Mouse (Mus musculus): ENCODE results near the gene AU021092. TPM values are rescaled to one million over a fixed set of nuclear protein-coding genes. Genes with fewer than 3 reads are reported as not detected.

AU021092 gene
- polyA plus RNA-seq (2015; fragmentation: Nextera tagmentation; extraction: Ambion mirVana) = 4.1 and 4.9 TPM in 2 replicates

DNA sequence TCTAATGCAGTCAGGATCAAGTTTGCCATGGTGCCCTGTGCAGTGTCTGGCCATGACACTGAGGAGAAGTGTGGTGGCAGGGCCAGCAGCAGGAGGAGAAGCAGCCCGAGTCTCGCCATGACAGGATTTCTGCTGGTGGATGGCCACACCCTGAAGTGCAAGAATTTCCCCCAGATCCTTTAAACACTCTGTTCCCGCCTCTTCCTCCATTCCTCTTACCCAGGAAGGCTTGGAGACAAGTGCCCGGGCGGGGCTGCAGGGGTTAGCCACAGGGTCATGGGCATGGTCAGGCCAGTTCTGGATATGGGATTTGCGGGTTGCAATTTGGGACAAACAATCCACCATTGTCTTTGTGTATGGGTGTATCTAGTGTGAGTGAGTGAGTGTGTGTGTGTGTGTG lies at the start of gene AU021092:
AU021092 (minus strand) TSS at position 160 of the 400 bp plus-strand sequence.
- Histone ChIP-seq H3K27me3 (replicated peaks) (peaks cover 2% of the 10 kb centered on the region; the same call in 1 of the 2 replicates), H3K4me2 (replicated peaks) (no peak within 1 kb of the TSS), H3K4me1 (replicated peaks) (no peaks in the 10 kb centered on the region), H3K4me3 (replicated peaks) (no peak within 1 kb of the TSS), H3K9ac (no peak within 1 kb of the TSS), H3K36me3 (no peaks in the 10 kb centered on the region), H3K9me3 (no peaks in the 10 kb centered on the region), H3K27ac (no peak within 1 kb of the TSS)
- ATAC-seq = no peak
- WGBS = 57% methylated on average over 6 of the region's 6 CpGs

DNA sequence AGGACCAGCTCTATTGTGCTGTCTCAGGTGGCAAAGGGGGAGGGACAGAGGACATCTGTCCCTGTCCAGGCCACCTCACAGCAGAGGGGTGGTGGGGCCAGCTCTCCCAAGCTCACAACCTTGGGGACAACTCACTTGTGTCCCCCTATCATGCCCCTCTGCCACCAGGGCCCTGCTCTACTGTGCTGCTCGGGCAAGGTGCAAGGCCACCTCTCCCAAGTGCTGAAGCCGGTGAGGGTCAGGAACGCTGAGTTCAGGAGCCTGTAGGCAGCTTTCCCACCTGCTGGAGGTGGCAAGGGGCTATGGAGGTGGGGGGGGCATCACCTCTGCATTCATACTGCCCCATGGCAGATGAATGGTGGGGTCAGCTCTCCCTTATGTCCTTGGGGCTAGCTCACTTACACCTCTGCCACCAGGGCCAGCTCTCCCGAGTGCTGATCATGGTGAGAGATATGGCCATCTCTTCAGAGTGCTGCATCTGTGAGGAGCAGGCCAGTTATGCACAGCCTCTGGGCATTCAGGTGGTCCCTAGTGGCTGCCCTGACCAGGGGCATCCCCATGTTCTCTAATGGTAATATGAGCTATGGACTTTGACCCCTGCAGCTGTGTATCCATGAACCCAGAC lies 49.4 kb upstream of the AU021092 start:
- ATAC-seq = no peak
- 77% methylated on average over 4 of the region's 4 CpGs for WGBS

DNA sequence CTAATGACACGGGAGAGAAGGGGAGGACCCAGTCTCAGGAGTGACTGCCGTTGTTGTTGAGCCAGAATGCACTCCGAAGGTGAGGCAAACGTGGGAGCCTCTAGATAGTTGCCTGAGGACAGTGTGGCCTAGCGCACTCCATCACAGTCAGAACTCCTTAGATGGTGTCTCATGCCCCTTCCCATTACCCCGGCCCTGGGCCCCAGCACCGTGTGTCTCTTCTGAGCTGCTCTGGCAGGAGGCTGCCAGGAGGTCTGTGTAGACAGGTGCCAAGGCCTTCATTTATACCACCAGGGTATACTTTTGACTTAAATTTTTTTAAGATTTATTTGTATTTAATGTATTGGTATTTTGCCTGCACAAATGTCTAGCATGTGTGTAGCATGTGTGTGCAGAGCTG lies 41.8 kb upstream of the AU021092 start:
- no peak overlapping the region for H3K9ac ChIP-seq
- H3K27me3 ChIP-seq (replicated peaks) = no peaks in the 10 kb centered on the region
- no peak overlapping the region for H3K4me2 ChIP-seq (replicated peaks)
- no peaks in the 10 kb centered on the region for H3K36me3 ChIP-seq
- H3K27ac ChIP-seq = no peak overlapping the region
- whole genome bisulfite sequencing = 80% methylated on average over 7 of the region's 7 CpGs
- no peak for ATAC-seq
- no peaks in the 10 kb centered on the region for H3K9me3 ChIP-seq
- H3K4me3 ChIP-seq (replicated peaks) = no peak overlapping the region
- H3K4me1 ChIP-seq (replicated peaks) = no peaks in the 10 kb centered on the region

More for the DNA sequence above, 49.4 kb upstream of the AU021092 start:
- no peak overlapping the region for H3K27ac ChIP-seq
- H3K27me3 ChIP-seq (replicated peaks) = no peaks in the 10 kb centered on the region
- H3K4me1 ChIP-seq (replicated peaks) = no peaks in the 10 kb centered on the region
- H3K36me3 ChIP-seq = no peaks in the 10 kb centered on the region
- no peak overlapping the region for H3K9ac ChIP-seq
- H3K9me3 ChIP-seq = no peaks in the 10 kb centered on the region
- H3K4me3 ChIP-seq (replicated peaks) = no peak overlapping the region
- no peak overlapping the region for H3K4me2 ChIP-seq (replicated peaks)

DNA sequence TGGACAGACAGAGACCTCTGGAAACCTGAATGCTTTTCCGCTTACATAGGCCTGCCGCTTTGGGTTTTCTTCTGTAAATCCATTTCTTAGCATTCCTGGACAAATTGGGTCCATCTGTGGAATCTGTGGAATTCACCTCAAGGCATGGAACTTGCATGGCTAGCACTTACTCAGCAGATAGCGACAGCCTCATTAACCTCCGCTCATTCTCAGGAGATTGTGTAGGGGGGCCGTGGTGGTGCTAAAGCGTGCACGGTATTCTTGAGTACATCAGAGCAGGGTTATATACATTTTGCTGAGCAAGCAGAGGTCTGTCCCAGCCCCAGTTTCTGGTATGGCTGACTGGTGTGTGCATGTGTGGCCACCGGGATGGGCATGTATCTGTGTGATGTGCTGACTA lies 41.1 kb upstream of the AU021092 start:
- no peak for ATAC-seq
- H3K9me3 ChIP-seq = no peaks in the 10 kb centered on the region
- 69% methylated on average over 8 of the region's 8 CpGs for WGBS
- no peaks in the 10 kb centered on the region for H3K27me3 ChIP-seq (replicated peaks)
- no peak overlapping the region for H3K9ac ChIP-seq
- H3K36me3 ChIP-seq = no peaks in the 10 kb centered on the region
- no peak overlapping the region for H3K27ac ChIP-seq
- no peak overlapping the region for H3K4me3 ChIP-seq (replicated peaks)
- H3K4me1 ChIP-seq (replicated peaks) = no peaks in the 10 kb centered on the region
- no peak overlapping the region for H3K4me2 ChIP-seq (replicated peaks)

DNA sequence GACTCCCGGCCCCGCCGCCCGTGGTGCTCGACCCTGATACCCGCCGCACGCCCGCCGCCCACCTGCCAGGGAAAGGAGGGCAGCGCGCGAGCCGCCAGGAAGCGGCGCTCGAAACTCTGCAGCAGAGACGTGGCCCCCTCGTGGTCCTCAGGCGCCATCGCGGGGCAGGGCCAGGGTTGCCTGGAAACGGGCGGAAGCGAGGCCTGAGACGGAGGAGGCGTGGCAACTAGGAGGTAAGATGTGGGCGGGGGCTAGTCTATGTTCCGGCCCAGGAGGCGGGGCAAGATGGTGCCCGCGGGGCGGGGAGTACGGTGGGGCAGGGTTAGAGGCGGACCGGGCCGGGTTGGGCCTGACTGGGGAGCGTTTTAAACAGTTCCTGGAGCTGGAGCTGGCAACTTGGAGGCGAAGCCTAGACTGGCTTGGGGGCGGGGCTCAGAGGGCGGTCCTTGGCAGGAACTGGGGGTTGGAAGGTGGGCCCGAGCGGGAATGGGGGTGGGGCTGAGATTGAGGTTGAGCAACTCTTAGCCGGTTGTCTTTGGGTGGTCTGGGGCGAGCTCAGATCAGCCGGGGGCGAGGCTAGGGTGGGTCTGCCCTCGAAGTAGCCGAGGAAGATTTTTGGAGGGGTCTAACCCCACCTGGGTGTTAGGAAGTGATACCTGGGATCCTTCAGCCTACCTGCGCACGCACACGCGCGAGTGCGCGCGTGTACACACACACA lies 33.8 kb upstream of the AU021092 start, which contains the start of gene Eef2kmt:
Eef2kmt (minus strand) TSS at position 205 of the 718 bp plus-strand sequence.
- peak within 1 kb of the TSS; percentile 84 for H3K4me3 ChIP-seq (replicated peaks)
- no peaks in the 10 kb centered on the region for H3K9me3 ChIP-seq
- H3K27ac ChIP-seq = peak within 1 kb of the TSS; percentile 71
- peak; percentile 97 for ATAC-seq
- H3K4me1 ChIP-seq (replicated peaks) = peaks cover 9% of the 10 kb centered on the region
- no peaks in the 10 kb centered on the region for H3K27me3 ChIP-seq (replicated peaks)
- WGBS = 1% methylated on average over 57 of the region's 57 CpGs
- H3K36me3 ChIP-seq = no peaks in the 10 kb centered on the region
- peak within 1 kb of the TSS; percentile 77 for H3K9ac ChIP-seq
- H3K4me2 ChIP-seq (replicated peaks) = peak within 1 kb of the TSS; percentile 79

DNA sequence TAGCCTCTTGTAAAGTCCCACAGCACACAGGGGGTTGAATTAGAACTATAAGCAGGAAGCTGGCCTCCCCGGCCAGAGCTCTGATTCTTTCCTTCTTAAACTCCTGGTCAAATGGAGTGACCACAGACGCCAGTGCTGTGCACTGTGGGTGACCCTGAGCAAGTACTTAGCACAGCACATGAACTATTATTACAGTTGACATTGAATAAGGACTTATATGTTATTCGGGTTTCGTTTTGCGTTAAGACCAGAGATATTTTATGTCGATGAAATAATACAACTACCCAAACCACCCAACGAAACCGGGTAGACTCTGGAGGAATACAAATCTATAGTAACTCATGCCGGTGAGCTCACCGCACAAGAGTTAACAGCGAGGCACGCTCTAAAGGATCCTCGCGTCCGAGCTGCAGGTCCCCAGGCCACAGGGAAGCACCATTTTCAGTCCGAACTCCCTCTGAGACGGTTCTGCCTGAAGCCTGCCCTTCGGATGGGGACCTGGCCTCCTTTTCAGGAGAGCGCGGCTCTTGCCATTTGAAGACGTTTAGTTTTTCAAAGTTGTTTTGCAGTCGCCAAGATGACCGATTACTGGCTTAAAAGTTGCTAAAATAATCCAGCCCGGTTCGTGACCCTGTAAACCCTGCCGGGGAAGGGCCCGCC lies 33.1 kb upstream of the AU021092 start:
- no peaks in the 10 kb centered on the region for H3K9me3 ChIP-seq
- peak; percentile 21 for ATAC-seq
- peaks cover 9% of the 10 kb centered on the region for H3K4me1 ChIP-seq (replicated peaks)
- H3K27ac ChIP-seq = peak overlapping the region; percentile 71
- no peaks in the 10 kb centered on the region for H3K27me3 ChIP-seq (replicated peaks)
- WGBS = 2% methylated on average over 27 of the region's 27 CpGs
- no peaks in the 10 kb centered on the region for H3K36me3 ChIP-seq
- H3K4me2 ChIP-seq (replicated peaks) = peak overlapping the region; percentile 79
- H3K4me3 ChIP-seq (replicated peaks) = peak overlapping the region; percentile 84
- H3K9ac ChIP-seq = peak overlapping the region; percentile 77

DNA sequence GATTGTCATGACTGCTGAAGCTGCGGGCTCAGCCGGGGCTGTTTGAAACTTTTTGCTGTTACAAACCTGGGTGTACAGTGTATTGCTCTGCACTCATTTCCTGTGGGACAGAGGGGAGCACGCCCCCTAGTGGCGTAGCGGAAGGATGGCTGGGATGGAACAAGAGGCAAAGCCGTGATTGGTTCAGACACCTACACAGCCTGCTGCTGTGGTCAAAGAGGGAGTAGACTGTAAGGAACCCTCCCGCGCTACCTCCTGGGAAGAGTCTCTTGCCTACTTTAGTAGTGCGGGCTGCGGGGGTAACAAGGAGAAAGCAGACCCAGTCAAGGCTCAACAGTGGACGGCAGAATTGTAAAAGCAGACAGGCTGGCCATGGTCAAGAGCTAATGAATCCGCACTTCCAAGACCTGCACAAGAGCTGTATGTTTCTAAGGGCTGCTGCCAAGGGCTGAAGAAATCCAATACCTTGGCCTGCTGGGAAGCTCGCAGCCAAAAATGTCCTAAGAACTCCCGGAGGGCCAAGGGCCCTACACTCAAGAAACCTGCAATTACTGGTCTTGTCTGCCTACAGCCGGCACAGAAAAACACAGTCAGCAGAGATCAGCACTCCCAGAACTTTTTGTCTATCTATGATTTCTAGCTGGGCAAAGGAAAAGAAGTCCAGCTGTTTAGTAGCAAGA lies 32.4 kb upstream of the AU021092 start:
- H3K4me3 ChIP-seq (replicated peaks) = peak overlapping the region; percentile 84
- H3K9ac ChIP-seq = peak overlapping the region; percentile 77
- H3K9me3 ChIP-seq = no peaks in the 10 kb centered on the region
- peaks cover 9% of the 10 kb centered on the region for H3K4me1 ChIP-seq (replicated peaks)
- H3K27me3 ChIP-seq (replicated peaks) = no peaks in the 10 kb centered on the region
- H3K36me3 ChIP-seq = no peaks in the 10 kb centered on the region
- ATAC-seq = peak; percentile 64
- H3K4me2 ChIP-seq (replicated peaks) = peak overlapping the region; percentile 79
- 4% methylated on average over 15 of the region's 15 CpGs for WGBS
- H3K27ac ChIP-seq = peak overlapping the region; percentile 71

DNA sequence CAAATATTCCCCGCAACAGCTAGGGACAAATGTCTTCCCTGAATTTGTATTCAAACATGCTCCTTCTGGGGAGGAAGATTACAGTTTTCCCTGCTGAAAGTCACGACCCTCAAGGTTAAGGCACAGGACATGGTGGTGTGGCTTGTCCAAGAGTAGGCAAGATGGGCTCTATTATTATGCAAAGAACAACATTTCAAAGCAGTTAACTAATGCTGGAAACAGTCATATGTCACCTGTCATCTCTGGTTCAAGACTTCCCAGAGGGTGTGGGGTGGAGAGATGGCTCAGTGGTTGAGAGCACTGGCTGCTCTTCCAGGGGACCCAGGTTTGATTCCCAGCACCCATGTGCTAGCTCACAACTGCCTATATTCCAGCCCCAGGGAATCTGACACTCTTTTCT lies 30.2 kb upstream of the AU021092 start:
- Histone ChIP-seq H3K9ac (no peak overlapping the region), H3K4me1 (replicated peaks) (peaks cover 9% of the 10 kb centered on the region), H3K27ac (no peak overlapping the region), H3K4me3 (replicated peaks) (no peak overlapping the region), H3K4me2 (replicated peaks) (no peak overlapping the region), H3K36me3 (peaks cover 8% of the 10 kb centered on the region), H3K9me3 (no peaks in the 10 kb centered on the region), H3K27me3 (replicated peaks) (no peaks in the 10 kb centered on the region)
- WGBS = 91% methylated on average over 2 of the region's 2 CpGs
- ATAC-seq = no peak

DNA sequence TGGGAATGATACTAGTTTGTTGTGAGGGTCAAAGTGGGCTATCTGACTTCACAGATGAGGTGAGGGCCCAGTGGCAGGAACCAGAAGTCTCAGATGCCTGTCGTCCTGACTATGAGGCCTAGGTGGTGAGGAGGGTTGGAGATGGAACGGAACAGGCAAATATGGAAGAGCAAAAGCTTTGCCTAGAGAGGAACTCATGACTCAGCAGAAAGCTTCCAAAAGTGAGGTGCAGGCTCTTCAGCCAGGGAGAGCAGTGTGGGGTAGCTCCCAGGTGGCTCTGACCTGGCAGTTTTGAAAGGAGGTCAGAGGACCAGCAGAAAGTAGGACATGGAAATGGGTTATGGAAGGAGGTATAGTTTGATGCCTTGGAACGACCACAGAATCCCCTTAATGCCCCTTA lies 28.8 kb upstream of the AU021092 start:
- Histone ChIP-seq H3K4me1 (replicated peaks) (peaks cover 9% of the 10 kb centered on the region), H3K9me3 (no peaks in the 10 kb centered on the region), H3K36me3 (peaks cover 8% of the 10 kb centered on the region), H3K27me3 (replicated peaks) (no peaks in the 10 kb centered on the region), H3K4me2 (replicated peaks) (no peak overlapping the region), H3K4me3 (replicated peaks) (no peak overlapping the region), H3K27ac (no peak overlapping the region), H3K9ac (no peak overlapping the region)
- 87% methylated on average over 3 of the region's 3 CpGs for WGBS
- no peak for ATAC-seq

DNA sequence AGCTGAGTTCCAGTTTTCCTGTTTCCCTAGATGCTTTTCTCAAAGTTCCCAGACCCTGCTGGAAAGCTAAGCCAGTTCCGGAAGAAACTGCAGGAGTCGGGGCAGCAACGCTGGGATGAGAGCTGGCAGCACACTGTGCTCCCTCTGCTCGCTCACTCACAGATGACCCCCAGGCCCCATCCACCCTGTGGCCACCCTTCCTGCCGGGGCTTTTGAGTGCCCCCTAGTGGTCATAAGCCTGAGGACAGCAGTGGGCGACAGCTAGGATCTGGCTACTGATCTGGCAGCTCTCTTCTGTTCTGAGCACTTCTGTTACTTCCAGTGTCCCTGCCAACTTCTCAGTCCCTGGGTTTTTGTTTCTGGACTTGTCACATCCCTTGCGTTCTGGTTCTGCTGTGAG lies 22.3 kb upstream of the AU021092 start:
- 37% methylated on average over 7 of the region's 7 CpGs for WGBS
- ATAC-seq = peak; percentile 68
- Histone ChIP-seq H3K9ac (no peak overlapping the region), H3K4me1 (replicated peaks) (no peaks in the 10 kb centered on the region), H3K27ac (no peak overlapping the region), H3K4me2 (replicated peaks) (no peak overlapping the region), H3K27me3 (replicated peaks) (no peaks in the 10 kb centered on the region), H3K4me3 (replicated peaks) (no peak overlapping the region), H3K9me3 (no peaks in the 10 kb centered on the region), H3K36me3 (peaks cover 35% of the 10 kb centered on the region)

DNA sequence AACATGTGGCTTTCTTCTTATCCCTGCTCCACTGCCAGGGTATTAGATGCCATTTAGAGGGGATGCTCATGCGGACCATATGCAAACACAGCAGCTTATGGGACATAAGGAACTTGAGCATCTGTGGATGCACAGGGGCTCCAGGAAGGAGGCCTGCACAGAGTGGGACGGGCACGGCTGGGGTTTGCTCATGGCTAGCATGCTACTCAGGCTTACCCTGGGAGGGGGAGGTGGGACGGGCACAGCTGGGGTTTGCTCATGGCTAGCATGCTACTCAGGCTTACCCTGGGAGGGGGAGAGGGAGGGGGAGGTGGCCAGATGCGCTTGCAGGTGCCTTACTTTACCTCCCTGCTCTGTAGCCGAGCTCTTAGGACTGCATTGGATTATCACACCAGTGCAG lies 20.8 kb upstream of the AU021092 start:
- 92% methylated on average over 6 of the region's 6 CpGs for WGBS
- Histone ChIP-seq H3K4me2 (replicated peaks) (no peak overlapping the region), H3K4me1 (replicated peaks) (no peaks in the 10 kb centered on the region), H3K9ac (no peak overlapping the region), H3K36me3 (peaks cover 31% of the 10 kb centered on the region), H3K27ac (no peak overlapping the region), H3K4me3 (replicated peaks) (no peak overlapping the region), H3K27me3 (replicated peaks) (no peaks in the 10 kb centered on the region), H3K9me3 (no peaks in the 10 kb centered on the region)
- no peak for ATAC-seq

DNA sequence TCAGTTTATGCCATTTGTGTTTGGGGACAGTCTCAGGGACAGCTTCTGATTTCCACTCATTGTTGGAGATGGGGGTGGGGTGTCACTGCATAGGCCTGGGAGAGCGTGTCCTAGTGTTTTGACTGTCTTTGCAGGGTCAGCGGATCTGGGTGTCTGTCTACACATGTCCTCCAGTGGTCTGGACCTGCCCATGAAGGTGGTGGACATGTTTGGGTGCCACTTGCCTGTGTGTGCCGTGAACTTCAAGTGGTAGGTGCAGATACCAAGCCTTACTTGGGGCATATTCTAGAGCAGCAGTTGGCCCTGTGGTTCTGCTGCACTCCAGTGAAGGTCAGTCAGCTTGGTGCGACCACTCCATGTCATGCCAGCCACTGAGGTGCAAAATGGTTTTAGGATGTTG lies 20.3 kb upstream of the AU021092 start:
- Histone ChIP-seq H3K4me1 (replicated peaks) (no peaks in the 10 kb centered on the region), H3K27ac (no peak overlapping the region), H3K4me3 (replicated peaks) (no peak overlapping the region), H3K36me3 (peaks cover 30% of the 10 kb centered on the region), H3K4me2 (replicated peaks) (no peak overlapping the region), H3K27me3 (replicated peaks) (no peaks in the 10 kb centered on the region), H3K9ac (no peak overlapping the region), H3K9me3 (no peaks in the 10 kb centered on the region)
- no peak for ATAC-seq
- WGBS = 88% methylated on average over 4 of the region's 4 CpGs

Data from intestine, embryonic 15.5 days (tissue).